Mouse (Mus musculus) cerebral cortex, adult 2 months (tissue): ENCODE results near the gene Echdc3.

ENCODE experiments used
- WGBS: fragments of 180-500 bp; shearing (Covaris S2); methylation state at CpG from one replicate; pipeline ENCODE4 v1.1.7; 2018; 5-methylcytosine and 5-hydroxymethylcytosine counted together

Gene Echdc3

GRCm38 (mm10) chr2:6212724-6213511 is at the start of gene Echdc3:
Echdc3 (minus strand) TSS chr2:6213033.
- WGBS, result 17% methylated on average over 30 of the region's 30 CpGs

- WGBS, result 57% methylated on average over 9 of the region's 9 CpGs
These were observed 48.9 kb upstream of the Echdc3 start for GRCm38 (mm10) chr2:6261718-6262117.

- WGBS, result 28% methylated on average over 8 of the region's 8 CpGs
These were observed 48.4 kb upstream of the Echdc3 start for GRCm38 (mm10) chr2:6261201-6261672.

DNA sequence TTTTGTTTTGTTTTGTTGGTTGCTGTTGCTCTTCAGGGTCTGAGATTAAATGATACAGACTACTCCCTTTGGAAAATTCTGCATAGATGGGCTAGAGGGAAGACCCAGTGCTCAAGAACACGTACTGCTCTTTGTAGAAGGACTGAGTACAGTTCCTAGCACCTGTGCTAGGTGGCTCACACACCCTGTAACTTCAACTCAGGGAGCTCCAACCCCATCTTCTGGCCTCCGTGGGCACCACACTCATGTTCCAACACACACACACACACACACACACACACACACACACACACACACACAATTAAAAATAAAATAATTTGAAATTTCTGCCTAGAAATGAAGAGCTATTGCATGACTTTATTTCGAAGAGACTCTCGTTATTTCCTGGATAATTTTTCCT is 47.8 kb upstream of the Echdc3 start:
- 61% methylated on average over 4 of the region's 4 CpGs for WGBS

GRCm38 (mm10) chr2:6259182-6259581 is 46.3 kb upstream of the Echdc3 start:
- 87% methylated on average over 3 of the region's 3 CpGs for WGBS

- WGBS, result 91% methylated on average over 4 of the region's 4 CpGs
These were observed 45.2 kb upstream of the Echdc3 start for GRCm38 (mm10) chr2:6258026-6258425.

GRCm38 (mm10) chr2:6257146-6257545 is 44.3 kb upstream of the Echdc3 start:
- WGBS, result 46% methylated on average over 2 of the region's 2 CpGs

GRCm38 (mm10) chr2:6255989-6256841 is 43.4 kb upstream of the Echdc3 start:
- 32% methylated on average over 19 of the region's 19 CpGs for WGBS

- WGBS, result 46% methylated on average over 5 of the region's 5 CpGs
These were observed 42.7 kb upstream of the Echdc3 start for GRCm38 (mm10) chr2:6255402-6255988.

- WGBS, result 75% methylated on average over 3 of the region's 3 CpGs
These were observed 39.7 kb upstream of the Echdc3 start for GRCm38 (mm10) chr2:6252491-6252890.

DNA sequence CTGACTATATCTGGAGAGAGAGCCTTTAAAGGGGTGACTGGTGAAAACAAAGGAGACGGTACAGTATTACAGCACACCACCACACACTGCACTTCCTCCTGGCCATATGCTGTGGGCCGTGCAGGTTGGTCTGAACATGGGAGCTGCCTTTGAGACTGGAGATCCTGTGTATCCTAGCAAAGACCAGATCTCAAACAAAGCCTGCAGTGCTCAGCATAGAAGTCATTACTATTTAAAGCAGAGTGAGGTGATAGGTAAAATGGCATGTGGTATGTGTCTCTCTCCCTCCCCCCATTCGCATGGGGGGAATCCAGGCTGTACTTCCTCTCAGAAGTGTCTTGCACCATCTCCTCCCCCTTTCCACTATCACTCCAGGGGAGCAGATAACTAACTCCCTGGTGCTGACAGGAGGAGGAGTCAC is 38.3 kb upstream of the Echdc3 start:
- 79% methylated on average over 3 of the region's 3 CpGs for WGBS

GRCm38 (mm10) chr2:6241446-6241845 is 28.6 kb upstream of the Echdc3 start:
- WGBS, result 91% methylated on average over 5 of the region's 5 CpGs

DNA sequence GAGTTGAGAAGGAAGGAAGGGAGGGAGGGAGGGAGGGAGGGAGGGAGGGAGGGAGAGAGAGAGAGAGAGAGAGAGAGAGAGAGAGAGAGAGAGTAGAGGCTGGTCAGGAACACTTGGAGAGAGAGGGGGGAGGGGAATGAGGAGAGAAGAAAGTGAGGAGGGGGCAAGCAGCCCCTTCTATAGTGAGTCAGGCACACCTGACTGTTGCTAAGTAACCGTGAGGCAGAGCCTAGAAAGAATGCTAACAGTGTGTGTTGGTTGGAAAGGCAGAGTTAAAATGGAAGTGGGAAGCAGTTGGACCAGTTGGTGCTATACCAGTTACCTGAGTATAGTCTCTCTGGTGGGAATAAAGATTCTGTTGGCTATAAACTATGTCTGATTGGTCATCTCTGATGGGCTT is 27.2 kb upstream of the Echdc3 start:
- WGBS, result 73% methylated on average over 1 of the region's 1 CpGs

DNA sequence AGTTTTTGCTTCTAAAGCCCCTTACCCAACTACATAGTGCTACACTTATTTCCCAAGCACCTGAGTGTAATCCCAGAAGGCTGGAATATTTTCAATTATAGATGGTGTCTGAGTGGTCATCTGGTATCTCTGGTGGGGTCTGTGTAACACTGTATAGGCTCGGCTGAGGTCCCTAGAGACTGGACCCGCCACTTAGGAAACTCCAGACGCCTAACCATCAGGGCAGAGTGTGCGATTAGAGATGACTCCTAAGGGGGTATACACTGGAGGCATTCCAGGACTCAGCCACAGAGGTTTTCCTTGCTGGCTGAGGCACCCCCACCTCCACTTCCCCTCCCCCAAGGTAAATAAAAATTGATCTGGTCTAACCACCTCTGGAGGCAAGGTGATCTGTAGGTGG is 26.5 kb upstream of the Echdc3 start:
- 94% methylated on average over 4 of the region's 4 CpGs for WGBS

GRCm38 (mm10) chr2:6238679-6239078 is 25.8 kb upstream of the Echdc3 start:
- 70% methylated on average over 2 of the region's 2 CpGs for WGBS

GRCm38 (mm10) chr2:6238244-6238643 is 25.4 kb upstream of the Echdc3 start:
- 65% methylated on average over 4 of the region's 4 CpGs for WGBS

- WGBS, result 84% methylated on average over 6 of the region's 6 CpGs
These were observed 20.5 kb upstream of the Echdc3 start for GRCm38 (mm10) chr2:6233353-6233752.

DNA sequence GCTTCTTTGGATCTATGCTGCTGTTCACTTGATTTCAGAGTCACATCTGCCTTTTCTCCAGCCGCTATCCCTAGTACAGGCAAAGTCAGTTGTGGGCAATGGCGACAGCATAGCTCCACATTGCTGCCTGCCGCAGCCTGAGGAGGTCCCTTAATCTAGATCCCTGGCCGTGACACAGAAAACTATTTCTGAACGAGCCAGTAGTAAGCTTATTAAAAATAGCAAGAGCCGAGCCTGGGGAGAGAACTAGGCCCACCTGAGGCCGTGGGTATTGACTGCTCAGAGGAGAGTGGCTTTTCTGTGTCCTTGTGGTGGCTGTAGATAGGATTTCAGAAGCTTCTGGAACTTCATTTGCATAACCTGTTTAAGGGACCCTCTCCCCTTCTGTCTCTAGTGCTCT is 19.9 kb upstream of the Echdc3 start:
- 83% methylated on average over 7 of the region's 7 CpGs for WGBS

DNA sequence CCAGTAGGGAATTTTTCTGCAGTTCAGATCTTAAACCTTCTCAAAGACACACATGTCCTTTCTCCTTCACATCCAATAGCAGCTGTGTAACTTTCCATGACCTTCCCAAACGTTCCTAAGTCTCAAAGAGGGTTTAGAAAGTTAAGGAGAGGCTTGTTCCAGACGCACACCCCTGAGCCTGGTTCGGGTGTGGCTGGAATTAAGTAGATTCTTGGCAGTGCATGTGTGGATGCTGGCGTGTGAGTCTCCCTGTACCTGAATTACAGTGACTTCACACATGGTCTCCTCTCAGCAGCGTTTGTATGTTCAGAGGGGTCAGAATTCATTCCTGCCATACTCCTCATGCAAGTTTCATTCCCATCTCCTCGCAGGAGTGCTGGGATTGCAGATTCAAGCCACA is 18.0 kb upstream of the Echdc3 start:
- WGBS, result 89% methylated on average over 6 of the region's 6 CpGs

- 64% methylated on average over 5 of the region's 5 CpGs for WGBS
These were observed 16.9 kb upstream of the Echdc3 start for GRCm38 (mm10) chr2:6229597-6230290.

GRCm38 (mm10) chr2:6227059-6227445 is 14.2 kb upstream of the Echdc3 start:
- WGBS, result 51% methylated on average over 7 of the region's 7 CpGs
